Mouse (Mus musculus): ENCODE data around the gene Mical3. TPM values are rescaled to one million over a fixed set of nuclear protein-coding genes. Genes with fewer than 3 reads are reported as not detected.
A peak's percentile ranks its signal among the peaks of the same experiment; 100 is the strongest.

The Mical3 gene
- polyA plus RNA-seq (2016; fragmentation: Nextera tagmentation; extraction: Ambion mirVana) = 18.7 and 19.4 TPM in 2 replicates

DNA sequence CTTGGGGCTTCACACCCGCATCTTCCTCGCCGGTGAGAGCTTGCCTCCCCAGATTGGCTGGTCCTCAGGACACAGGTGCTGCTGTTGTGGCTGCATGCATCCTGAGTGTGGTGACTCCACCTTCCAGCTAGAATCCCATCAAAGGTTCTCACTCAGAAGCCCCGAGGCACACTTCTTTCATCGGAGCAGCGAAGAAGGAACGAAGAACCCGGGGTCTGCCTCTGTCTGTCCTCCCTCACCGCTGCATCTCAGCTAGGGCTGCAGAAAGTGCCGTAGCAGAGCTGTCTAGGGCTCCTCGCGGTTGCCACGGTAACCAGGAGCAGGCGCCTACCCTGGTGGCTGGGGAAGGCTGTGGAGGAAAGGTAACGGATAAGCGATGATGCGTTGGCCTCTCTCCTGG lies at the start of gene Mical3:
Mical3 (minus strand) TSS at position 227 of the 400 bp plus-strand sequence.
- Histone ChIP-seq H3K27ac (replicated peaks) (peak within 1 kb of the TSS; percentile 79), H3K9ac (replicated peaks) (peak within 1 kb of the TSS; percentile 59), H3K9me3 (no peaks in the 10 kb centered on the region), H3K4me1 (peaks cover 17% of the 10 kb centered on the region), H3K36me3 (no peaks in the 10 kb centered on the region), H3K27me3 (peaks cover 27% of the 10 kb centered on the region), H3K4me3 (peak within 1 kb of the TSS; percentile 45), H3K4me2 (replicated peaks) (peak within 1 kb of the TSS; percentile 66)
- under 1% methylated on average over 17 of the region's 17 CpGs for WGBS
- ATAC-seq (ENCODE audit: low FRiP score, low read depth) = peak; percentile 69

DNA sequence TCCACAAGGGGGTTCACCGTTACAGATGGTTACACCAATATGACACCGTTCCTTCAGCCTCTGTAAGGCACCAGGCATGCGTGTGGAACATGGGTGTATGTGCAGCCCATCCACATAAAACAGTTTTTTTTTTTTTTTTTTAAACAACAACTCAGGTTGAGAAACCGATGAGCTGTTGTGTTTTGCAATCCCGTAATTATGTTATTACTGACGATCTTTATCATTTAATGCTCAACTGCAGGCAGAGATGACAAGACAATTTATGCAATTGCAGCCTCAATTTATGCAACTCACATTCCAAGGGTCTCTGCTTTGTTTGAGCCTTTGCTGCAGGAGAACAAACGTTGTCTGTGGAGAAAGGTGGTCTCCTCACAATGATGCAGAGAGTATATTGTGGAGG lies 49.0 kb upstream of the Mical3 start:
- Histone ChIP-seq H3K9ac (replicated peaks) (no peak overlapping the region), H3K36me3 (no peaks in the 10 kb centered on the region), H3K4me1 (peaks cover 16% of the 10 kb centered on the region), H3K4me2 (replicated peaks) (no peak overlapping the region), H3K27me3 (no peaks in the 10 kb centered on the region), H3K27ac (replicated peaks) (no peak overlapping the region), H3K4me3 (no peak overlapping the region), H3K9me3 (no peaks in the 10 kb centered on the region)
- whole genome bisulfite sequencing = 72% methylated on average over 7 of the region's 7 CpGs
- no peak for ATAC-seq (ENCODE audit: low FRiP score, low read depth)

DNA sequence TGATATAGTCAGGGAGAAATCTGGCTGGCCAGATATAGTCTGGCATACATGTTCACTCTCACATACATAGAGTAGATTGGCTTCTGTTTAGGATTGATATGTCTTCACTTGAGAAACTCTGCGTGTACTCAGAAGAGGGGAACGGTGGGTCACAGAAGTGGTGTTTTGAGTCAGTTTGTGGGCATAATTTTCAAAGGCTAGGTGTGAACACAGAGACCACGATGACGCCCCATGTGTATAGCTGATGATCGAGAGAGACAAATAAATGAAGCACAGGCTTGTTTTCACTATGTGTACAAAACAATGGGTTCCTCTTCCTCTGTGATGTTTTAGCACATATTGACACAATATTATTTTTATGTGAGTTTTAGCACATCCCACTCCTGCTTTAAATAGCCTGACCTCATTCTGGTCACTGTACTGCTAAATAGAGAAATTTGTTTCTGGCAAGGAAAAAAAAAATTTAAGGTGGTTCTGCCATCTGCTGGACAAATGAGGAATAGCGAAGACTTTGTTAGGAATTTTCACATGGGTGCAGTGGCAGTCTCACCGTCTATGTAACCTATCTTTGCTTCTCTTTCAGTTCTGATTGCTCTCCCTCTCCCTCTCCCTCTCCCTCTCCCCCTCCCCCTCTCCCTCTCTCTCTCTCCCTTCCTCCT lies 48.0 kb upstream of the Mical3 start:
- WGBS = 59% methylated on average over 7 of the region's 7 CpGs
- no peak overlapping the region for H3K4me3 ChIP-seq
- H3K9ac ChIP-seq (replicated peaks) = no peak overlapping the region
- no peaks in the 10 kb centered on the region for H3K27me3 ChIP-seq
- no peak overlapping the region for H3K27ac ChIP-seq (replicated peaks)
- no peak for ATAC-seq (ENCODE audit: low FRiP score, low read depth)
- H3K4me2 ChIP-seq (replicated peaks) = no peak overlapping the region
- no peaks in the 10 kb centered on the region for H3K36me3 ChIP-seq
- H3K4me1 ChIP-seq = peaks cover 8% of the 10 kb centered on the region; the same call in 1 of the 2 replicates
- no peaks in the 10 kb centered on the region for H3K9me3 ChIP-seq

DNA sequence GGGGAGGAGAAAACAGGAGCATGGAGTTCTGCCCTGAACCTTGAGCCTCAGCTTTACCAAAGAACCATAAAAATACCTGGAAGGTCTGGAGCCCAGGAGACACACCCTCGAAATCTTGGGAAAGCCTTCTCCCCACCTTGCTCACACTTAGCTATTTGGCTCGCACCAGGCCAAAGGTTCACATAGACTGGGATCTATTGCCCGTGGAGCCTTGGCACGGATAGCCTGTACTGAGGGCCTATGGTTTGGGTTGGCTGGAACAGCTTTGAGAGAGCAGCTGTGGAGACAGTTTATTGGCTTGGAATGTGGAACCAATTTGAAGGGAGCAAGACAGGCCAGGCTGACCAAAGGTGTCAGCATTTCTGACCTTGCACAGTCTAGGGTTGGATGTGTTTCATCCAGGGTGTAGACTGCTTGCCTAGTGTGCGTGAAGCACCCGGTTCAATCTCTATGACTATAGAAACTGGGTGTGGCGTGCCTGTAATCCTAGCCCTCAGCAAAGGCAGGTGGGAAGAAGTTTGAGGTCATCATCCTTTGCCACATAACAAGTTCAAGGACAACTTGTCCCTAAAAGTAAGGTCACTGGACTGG lies 46.4 kb upstream of the Mical3 start:
- 0 out of 2 replicates have a peak, but pooled peaks cover 3% of the 10 kb centered on the region for H3K27me3 ChIP-seq
- 88% methylated on average over 7 of the region's 7 CpGs for WGBS
- no peak overlapping the region for H3K4me2 ChIP-seq (replicated peaks)
- no peaks in the 10 kb centered on the region for H3K36me3 ChIP-seq
- H3K9me3 ChIP-seq = no peaks in the 10 kb centered on the region
- no peak overlapping the region for H3K4me3 ChIP-seq
- peaks cover 6% of the 10 kb centered on the region; the same call in 1 of the 2 replicates for H3K4me1 ChIP-seq
- no peak for ATAC-seq (ENCODE audit: low FRiP score, low read depth)
- no peak overlapping the region for H3K9ac ChIP-seq (replicated peaks)
- H3K27ac ChIP-seq (replicated peaks) = no peak overlapping the region

DNA sequence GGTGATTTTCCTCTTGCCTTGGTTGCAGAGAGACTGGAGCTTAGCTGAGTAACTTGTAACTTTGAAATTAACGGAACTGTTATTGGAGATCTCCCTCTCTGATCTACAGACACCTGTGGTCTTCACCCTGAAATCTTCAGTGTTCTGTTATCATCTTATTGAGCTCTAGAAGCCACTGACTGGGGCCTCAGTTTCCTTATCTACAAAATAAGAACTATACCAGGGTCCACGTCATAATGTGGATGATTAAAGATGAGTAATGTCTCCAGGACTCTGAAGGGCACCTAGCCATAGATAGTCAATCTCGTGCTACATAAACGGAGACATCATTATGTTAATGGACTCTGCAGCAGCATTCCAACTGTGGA lies 45.9 kb upstream of the Mical3 start:
- WGBS = 77% methylated on average over 4 of the region's 4 CpGs
- Histone ChIP-seq H3K36me3 (no peaks in the 10 kb centered on the region), H3K4me2 (replicated peaks) (no peak overlapping the region), H3K9me3 (no peaks in the 10 kb centered on the region), H3K27ac (replicated peaks) (no peak overlapping the region), H3K4me1 (peaks cover 6% of the 10 kb centered on the region; the same call in 1 of the 2 replicates), H3K4me3 (no peak overlapping the region), H3K27me3 (0 out of 2 replicates have a peak, but pooled peaks cover 3% of the 10 kb centered on the region), H3K9ac (replicated peaks) (no peak overlapping the region)
- no peak for ATAC-seq (ENCODE audit: low FRiP score, low read depth)

DNA sequence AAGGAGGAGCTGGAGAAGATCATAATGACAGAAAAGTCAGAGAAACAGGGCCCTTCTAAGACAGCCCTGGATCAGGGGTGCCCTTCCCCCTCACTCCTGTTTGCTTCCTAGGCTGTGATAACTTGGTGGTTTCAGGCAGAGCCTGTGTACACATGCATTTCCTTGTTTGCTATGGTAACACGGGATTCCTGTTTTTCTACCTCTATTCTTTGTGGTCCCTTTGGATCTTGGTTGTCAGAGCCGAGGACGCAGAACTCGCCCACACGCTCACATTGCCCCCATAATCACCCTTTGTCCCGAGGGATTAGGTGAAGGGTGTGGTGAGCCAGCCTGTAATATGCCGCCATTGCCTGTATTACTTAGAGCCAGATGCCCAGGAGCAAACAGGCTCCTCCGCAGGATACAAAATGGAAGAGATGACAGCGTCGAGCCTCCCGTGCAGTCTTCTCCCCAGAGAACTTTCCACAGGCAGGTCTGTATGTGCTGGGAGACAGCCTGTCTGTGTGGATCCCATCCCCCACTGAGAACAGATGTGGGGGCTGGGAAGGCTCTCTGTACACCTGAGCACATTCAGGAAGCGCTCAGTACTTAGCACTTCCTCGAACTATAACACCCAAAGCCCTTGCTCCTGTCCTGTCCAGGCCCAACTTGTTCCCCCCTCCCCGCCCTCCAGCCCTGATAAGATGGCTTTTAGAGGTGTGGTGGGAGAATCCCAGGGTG lies 45.4 kb upstream of the Mical3 start:
- no peak overlapping the region; the same call in 1 of the 2 replicates for H3K4me2 ChIP-seq (replicated peaks)
- H3K9me3 ChIP-seq = no peaks in the 10 kb centered on the region
- peak overlapping the region; percentile 20; the same call in 1 of the 2 replicates for H3K27ac ChIP-seq (replicated peaks)
- H3K27me3 ChIP-seq = 0 out of 2 replicates have a peak, but pooled peaks cover 3% of the 10 kb centered on the region
- H3K4me3 ChIP-seq = no peak overlapping the region
- WGBS = 47% methylated on average over 14 of the region's 14 CpGs
- H3K4me1 ChIP-seq = peaks cover 6% of the 10 kb centered on the region; the same call in 1 of the 2 replicates
- no peak for ATAC-seq (ENCODE audit: low FRiP score, low read depth)
- no peak overlapping the region for H3K9ac ChIP-seq (replicated peaks)
- no peaks in the 10 kb centered on the region for H3K36me3 ChIP-seq

DNA sequence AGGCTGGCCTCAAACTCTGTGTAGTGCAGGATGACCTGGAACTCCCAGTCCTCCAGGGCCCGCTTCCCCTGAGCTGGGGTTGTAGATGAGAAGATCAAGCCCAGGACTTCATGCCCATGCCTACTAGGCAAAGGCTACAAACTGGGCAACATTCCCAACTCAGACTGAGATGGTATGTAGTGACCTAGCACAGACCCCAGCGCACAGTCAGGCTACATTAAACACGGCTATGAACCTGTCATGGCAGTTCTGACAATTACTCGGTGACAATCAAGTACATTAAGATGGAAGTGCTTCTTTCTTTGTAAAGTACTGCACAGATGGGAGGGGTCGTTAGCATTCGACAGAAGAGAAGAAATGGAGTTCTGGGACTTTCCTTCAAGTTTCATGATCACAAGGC lies 44.0 kb upstream of the Mical3 start:
- Histone ChIP-seq H3K36me3 (no peaks in the 10 kb centered on the region), H3K27ac (replicated peaks) (no peak overlapping the region), H3K9ac (replicated peaks) (no peak overlapping the region), H3K27me3 (0 out of 2 replicates have a peak, but pooled peaks cover 3% of the 10 kb centered on the region), H3K9me3 (no peaks in the 10 kb centered on the region), H3K4me3 (no peak overlapping the region), H3K4me2 (replicated peaks) (no peak overlapping the region), H3K4me1 (peaks cover 6% of the 10 kb centered on the region; the same call in 1 of the 2 replicates)
- WGBS = 91% methylated on average over 6 of the region's 6 CpGs
- ATAC-seq (ENCODE audit: low FRiP score, low read depth) = no peak

DNA sequence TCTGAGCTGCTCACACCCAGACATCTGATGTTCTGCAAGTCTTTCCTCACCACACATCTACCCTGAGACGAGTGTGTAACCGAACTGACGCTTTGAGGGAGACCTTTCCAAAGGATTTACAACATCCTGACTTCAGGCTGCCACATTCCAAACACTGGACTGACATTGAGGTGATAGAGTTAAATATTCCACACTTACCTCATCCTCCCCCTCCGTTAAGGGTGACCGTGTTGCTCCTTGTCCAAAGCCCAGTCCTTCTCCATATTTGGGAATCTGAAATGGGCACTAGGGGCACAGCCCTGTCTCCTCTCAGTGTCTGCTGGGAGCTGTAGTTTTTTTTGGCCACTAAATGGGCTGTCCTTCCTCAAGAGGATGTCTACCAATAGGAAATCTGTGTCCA lies 42.7 kb upstream of the Mical3 start:
- Histone ChIP-seq H3K4me3 (no peak overlapping the region), H3K9ac (replicated peaks) (no peak overlapping the region), H3K36me3 (no peaks in the 10 kb centered on the region), H3K27ac (replicated peaks) (no peak overlapping the region), H3K9me3 (no peaks in the 10 kb centered on the region), H3K27me3 (0 out of 2 replicates have a peak, but pooled peaks cover 3% of the 10 kb centered on the region), H3K4me1 (peaks cover 6% of the 10 kb centered on the region; the same call in 1 of the 2 replicates), H3K4me2 (replicated peaks) (no peak overlapping the region)
- ATAC-seq (ENCODE audit: low FRiP score, low read depth) = no peak
- WGBS = 85% methylated on average over 5 of the region's 5 CpGs

DNA sequence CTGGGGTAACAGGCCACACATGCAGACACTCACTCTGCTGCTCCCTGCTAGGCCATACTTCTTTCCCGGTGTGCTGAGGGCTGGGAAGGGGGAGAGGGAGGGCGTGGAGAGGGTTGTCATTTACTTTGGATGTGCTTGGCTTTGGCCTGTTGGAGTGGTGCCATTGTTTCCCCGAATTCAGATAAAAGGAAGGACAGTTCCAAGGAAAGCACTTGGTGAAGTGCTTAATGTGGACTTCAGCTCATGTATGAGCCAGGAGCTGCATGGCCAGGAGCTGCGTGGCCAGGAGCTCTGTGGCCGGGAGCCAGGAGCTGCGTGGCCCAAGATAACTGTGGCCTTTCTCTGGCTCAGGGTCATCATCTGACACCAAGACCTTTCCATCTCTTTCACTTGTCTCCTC lies 40.3 kb upstream of the Mical3 start:
- 84% methylated on average over 6 of the region's 6 CpGs for WGBS
- H3K9ac ChIP-seq (replicated peaks) = no peak overlapping the region
- ATAC-seq (ENCODE audit: low FRiP score, low read depth) = no peak
- H3K4me3 ChIP-seq = no peak overlapping the region
- no peak overlapping the region for H3K4me2 ChIP-seq (replicated peaks)
- H3K9me3 ChIP-seq = no peaks in the 10 kb centered on the region
- no peak overlapping the region for H3K27ac ChIP-seq (replicated peaks)
- peaks cover 7% of the 10 kb centered on the region; the same call in 1 of the 2 replicates for H3K4me1 ChIP-seq
- no peaks in the 10 kb centered on the region for H3K36me3 ChIP-seq
- 0 out of 2 replicates have a peak, but pooled peaks cover 3% of the 10 kb centered on the region for H3K27me3 ChIP-seq

DNA sequence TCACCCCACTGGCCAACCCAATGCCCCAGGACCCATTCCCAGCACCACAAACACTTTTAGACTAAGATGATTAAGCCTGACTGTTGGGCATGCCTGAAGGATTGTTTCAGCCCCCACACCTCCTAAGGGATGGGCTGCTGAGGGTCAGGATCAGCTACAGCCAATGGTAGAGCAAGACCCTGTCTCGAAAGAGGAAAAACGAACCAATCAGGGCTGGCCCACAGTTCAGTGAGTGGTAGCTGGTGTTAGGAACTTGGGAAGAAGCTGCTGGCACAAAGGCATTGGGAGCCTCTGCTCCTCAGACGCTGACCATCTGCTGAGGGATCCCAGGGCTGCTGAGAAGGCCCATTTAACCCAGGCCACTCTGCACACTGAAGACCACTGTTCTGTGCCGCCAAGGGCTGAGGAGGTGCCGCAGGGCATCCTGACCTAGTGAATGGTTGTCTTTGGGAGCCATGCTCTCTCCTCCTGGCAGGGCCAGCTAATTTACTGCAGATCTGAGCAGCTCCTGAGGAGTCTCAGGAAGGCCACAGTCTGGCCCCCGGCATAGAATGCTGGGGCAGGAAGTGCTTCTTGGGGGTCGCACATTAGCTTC lies 36.7 kb upstream of the Mical3 start:
- WGBS = 77% methylated on average over 7 of the region's 7 CpGs
- no peak overlapping the region for H3K4me2 ChIP-seq (replicated peaks)
- H3K4me1 ChIP-seq = peaks cover 10% of the 10 kb centered on the region; the same call in 1 of the 2 replicates
- H3K4me3 ChIP-seq = no peak overlapping the region
- no peaks in the 10 kb centered on the region for H3K9me3 ChIP-seq
- H3K27me3 ChIP-seq = peaks cover 3% of the 10 kb centered on the region; the same call in 1 of the 2 replicates
- no peak for ATAC-seq (ENCODE audit: low FRiP score, low read depth)
- no peaks in the 10 kb centered on the region for H3K36me3 ChIP-seq
- H3K27ac ChIP-seq (replicated peaks) = no peak overlapping the region
- H3K9ac ChIP-seq (replicated peaks) = no peak overlapping the region

DNA sequence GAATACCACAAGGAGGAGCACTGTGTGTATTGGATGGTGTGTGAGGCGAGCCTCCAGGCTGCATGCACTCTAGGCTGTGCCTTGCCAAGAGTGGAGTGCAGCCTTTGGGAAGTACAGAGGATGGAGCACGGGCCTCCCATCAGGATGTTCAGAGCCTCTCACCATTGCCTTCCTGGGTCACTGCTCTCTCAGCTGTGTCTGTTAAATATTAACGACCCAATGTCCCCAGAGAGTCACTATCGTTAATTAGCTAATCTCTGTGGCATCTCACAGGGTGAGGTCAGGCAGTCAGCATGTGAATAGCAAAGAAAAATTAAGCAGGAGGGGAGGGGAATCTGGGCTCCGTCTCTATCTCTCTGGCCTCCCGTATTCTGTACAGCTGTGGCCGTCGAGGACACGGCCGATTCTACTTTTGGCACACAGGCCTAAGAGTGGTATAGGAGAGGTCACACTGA lies 35.3 kb upstream of the Mical3 start:
- peaks cover 10% of the 10 kb centered on the region; the same call in 1 of the 2 replicates for H3K4me1 ChIP-seq
- H3K9ac ChIP-seq (replicated peaks) = no peak overlapping the region
- no peak overlapping the region for H3K4me2 ChIP-seq (replicated peaks)
- no peak overlapping the region for H3K27ac ChIP-seq (replicated peaks)
- H3K36me3 ChIP-seq = no peaks in the 10 kb centered on the region
- H3K9me3 ChIP-seq = no peaks in the 10 kb centered on the region
- H3K4me3 ChIP-seq = no peak overlapping the region
- WGBS = 48% methylated on average over 10 of the region's 10 CpGs
- peak; percentile 38; the same call in 1 of the 2 replicates for ATAC-seq (ENCODE audit: low FRiP score, low read depth)
- H3K27me3 ChIP-seq = peaks cover 3% of the 10 kb centered on the region; the same call in 1 of the 2 replicates

Measured in midbrain, embryonic 12.5 days (tissue).